Mouse (Mus musculus) left cerebral cortex, postnatal 10 days (tissue): ENCODE data around the gene Ehmt1. TPM values are rescaled to one million over a fixed set of nuclear protein-coding genes. Genes with fewer than 3 reads are reported as not detected.

ENCODE experiments used
- DNase-seq, 2 experiments: peaks; one replicate each; pipeline ENCODE4 v3.0.0; 2021 to 2022; ENCODE audit warnings: low spot score in 2 of 2, mixed read lengths in 1 of 2; ENCODE audit errors: extremely low spot score in 1 of 2
- intact Hi-C: fragments of 180-260 bp; cut with DNase I; formaldehyde crosslinking; loops from one replicate; pipeline ENCODE4 v1.15.1; 2025
- total RNA-seq, 2 experiments: library from RNA; stranded (reverse); gene quantifications; 2 replicates each; pipeline ENCODE4 v1.2.3; 2021

Gene Ehmt1
- total RNA-seq, 2 experiments from 2014 or later, result 59.4 to 76.6 TPM

- intact Hi-C loops, result no loop called here
- no peak for DNase-seq
Measured at GRCm38 (mm10) chr2:24845256-24845655, 74.2 kb downstream of the Ehmt1 start.

- intact Hi-C loops, result no loop called here
- peak in 1 of 2 experiments; percentile 25 for DNase-seq
Measured at GRCm38 (mm10) chr2:24830614-24831013, 88.8 kb downstream of the Ehmt1 start.

GRCm38 (mm10) chr2:24809746-24810145 lies 109.7 kb downstream of the Ehmt1 start:
- intact Hi-C loops, result no loop called here

GRCm38 (mm10) chr2:24807691-24808090 lies 111.7 kb downstream of the Ehmt1 start:
- intact Hi-C loops, result no loop called here
- DNase-seq, result no peak

More at GRCm38 (mm10) chr2:24809746-24810145, 109.7 kb downstream of the Ehmt1 start:
- no peak for DNase-seq

GRCm38 (mm10) chr2:24807036-24807435 lies 112.4 kb downstream of the Ehmt1 start:
- intact Hi-C loops, result no loop called here
- peak in 1 of 2 experiments; percentile 20 for DNase-seq

DNA sequence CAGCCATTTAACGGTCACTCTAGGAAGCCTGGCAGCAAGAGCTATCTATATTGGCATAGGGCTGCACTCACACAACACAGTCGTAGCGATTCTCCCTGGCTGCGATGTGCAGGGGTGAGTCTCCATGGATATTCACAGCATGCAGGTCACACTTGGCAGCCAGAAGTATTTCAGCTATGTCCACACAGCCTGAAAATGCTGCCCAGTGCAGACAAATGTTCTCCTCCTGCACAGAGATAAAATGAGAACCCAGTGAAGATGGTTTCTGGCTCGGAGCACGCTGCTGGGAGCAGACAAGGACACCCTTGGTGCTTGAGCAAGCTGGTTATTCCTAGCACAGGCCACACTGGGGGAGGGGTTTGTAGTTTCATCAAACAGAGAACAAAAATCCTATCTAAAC lies 113.3 kb downstream of the Ehmt1 start:
- peak; percentile 41 to 50 for DNase-seq
- intact Hi-C loops, result no loop called here

DNA sequence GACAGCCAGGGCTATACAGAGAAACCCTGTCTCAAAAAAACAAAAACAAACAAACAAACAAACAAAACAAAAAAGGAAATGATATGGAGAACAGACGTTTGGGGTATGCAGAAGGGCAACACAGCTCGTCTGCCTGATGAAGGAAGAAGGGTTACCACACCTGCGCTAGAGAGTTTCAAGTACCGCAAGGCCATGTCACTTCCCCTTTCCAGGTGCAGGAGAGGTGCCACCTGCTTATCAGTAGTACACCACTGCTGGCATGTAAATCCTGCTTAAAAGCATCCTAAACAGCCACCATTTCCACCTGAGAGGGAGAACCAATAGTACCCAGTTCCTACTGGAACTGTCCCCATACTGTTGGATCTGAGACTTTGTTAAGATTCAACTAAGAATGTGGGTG lies 113.8 kb downstream of the Ehmt1 start:
- DNase-seq, result no peak
- intact Hi-C loops, result no loop called here

DNA sequence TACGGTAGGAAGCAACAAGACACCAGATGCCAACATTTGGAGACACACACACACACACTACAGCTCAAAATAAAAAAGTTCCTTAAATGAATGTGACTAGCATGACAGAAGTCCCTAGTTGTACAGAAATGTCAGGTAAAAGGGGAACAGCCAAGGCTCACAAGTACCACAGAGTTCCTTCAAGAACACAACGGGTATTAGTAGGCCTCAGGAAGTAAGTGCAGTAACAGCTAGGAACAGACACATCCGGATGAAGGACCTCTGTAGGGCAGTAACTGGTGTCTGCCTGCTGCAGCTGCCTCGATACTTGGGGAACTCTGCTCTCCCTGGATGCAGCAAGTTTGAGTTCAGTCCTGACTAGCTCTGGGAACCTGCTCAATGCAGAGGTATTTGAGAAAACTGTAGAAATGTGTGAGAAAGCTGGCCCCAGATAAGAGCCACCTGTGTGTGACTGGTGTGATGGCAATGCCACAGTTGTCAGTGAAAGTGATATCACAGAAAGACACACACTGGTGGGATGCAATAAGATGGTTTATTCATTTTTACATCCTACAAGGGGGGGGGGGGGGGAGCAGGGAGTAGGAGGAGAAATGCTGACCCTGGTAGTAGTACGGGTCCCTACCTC lies 122.5 kb downstream of the Ehmt1 start:
- intact Hi-C loops, result no loop called here
- DNase-seq, result no peak

DNA sequence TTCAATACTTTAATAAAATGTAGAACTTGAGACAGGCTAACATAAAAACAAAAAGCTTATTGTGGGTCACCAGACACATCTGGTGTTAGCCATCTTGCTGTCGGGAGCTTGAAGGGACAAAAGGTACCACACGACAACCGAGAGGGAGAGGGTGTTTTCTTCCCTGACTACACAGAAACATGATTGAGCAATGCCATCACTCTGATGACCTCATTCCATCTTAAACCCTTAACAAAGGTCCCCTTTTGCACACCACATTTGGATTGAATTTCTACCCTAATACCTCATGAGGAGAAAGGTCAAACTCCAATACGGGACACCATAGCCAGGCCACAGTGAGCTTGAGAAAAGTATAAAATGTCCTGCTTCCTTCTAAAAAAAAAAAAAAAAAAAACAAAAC lies 132.2 kb downstream of the Ehmt1 start:
- intact Hi-C loops, result no loop called here
- no peak for DNase-seq

DNA sequence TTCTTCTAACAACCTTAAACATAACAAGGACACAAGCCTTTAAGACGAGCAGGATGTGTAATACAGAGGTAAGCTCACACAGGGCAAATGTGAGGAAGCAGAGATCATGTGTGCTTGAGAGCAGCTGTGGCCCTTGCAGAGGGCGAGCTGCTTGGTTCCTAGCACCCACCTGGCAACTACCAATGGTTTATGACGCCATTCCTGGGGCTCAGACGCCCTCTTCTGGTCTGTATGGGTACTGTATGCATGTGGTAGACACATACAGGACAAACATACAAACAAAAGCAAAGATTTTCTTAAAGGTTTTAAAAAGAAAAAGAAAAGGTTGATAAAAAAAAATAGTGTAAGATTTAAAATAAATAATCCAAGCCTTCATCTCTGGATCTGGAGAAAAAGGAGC lies 138.2 kb downstream of the Ehmt1 start:
- intact Hi-C loops, result no loop called here

DNA sequence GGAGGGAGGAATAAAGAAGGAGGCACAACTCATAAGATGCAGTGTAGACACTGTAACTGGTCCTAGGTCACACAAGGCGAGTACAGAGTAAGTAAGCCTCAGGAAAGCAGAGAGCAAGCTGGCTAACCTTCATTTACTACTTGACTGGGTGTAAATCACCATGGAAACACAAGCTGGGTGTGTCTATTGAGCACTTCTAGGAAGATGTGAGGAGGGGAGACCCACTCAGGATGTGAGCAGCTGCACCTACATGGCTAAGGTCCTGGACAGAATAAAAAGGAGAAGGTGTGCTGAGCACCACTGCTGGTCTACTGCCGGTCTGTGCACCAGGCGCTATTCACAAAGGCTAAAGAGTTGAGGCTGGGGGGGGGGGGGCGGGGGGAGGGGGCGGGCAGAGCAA lies 142.6 kb downstream of the Ehmt1 start:
- DNase-seq, result no peak
- intact Hi-C loops, result no loop called here

More for the DNA sequence above, 138.2 kb downstream of the Ehmt1 start:
- no peak for DNase-seq

GRCm38 (mm10) chr2:24775951-24776587 lies 143.3 kb downstream of the Ehmt1 start:
- intact Hi-C loops, result no loop called here
- no peak for DNase-seq

- no peak for DNase-seq
- intact Hi-C loops, result no loop called here
Measured at GRCm38 (mm10) chr2:24774832-24775231, 144.6 kb downstream of the Ehmt1 start.

GRCm38 (mm10) chr2:24770861-24771260 lies 148.6 kb downstream of the Ehmt1 start:
- no peak for DNase-seq
- intact Hi-C loops, result no loop called here

DNA sequence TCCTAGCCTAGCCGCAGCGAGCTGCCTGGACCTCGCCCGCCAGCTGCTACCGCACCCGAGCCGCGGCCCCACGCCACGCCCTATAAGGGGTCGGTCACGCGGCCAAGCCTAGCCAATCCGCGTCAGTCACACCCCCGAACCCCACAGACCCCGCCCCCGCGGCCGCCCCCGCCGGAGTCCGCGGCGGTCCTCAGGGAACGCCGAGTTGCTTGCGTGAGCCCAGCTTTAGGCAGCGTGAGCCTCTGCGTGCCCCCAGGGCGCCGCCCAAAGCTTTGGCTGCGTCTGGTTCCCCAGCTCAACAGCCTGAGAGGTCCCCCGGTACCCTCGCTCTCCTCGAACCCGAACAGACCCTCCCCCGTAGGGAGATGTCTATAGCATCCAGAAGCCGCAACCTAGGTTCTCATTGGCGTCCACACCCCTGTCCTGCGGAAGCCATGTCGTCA lies 156.3 kb downstream of the Ehmt1 start, which contains the start of gene Cacna1b:
TSS of gene Cacna1b (minus strand) at position 38 of the 443 bp plus-strand sequence.
- DNase-seq, result peak; percentile 88 to 93
- intact Hi-C loops, result no loop called here

DNA sequence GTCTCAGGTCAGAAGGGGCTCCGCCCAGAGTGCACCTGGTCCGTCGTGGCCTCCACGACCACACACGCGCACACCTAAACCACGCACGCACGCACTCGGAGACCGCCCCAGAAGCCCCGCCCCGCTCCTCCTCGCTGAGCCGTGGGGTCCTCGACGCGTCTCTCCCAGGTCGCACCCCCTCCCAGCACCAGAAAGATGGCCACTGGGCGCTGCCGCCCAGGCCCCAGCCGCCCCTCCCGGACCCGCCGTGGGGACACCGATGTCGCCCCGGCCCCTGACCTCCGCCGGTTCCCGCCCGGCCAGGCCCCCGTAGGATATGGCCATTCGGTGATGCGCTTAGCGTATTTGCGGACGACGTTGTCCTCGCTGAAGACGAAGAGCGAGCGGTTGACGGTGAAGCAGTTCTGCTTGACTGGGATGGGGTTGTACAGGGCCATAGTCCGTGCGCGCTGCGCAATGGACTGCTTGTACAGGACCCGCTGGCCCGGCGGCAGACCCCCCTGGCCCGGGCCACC lies 156.9 kb downstream of the Ehmt1 start:
- DNase-seq, result peak in 1 of 2 experiments; percentile 79
- intact Hi-C loops, result no loop called here

GRCm38 (mm10) chr2:24761923-24762445 lies 157.4 kb downstream of the Ehmt1 start:
- intact Hi-C loops, result no loop called here
- peak; percentile 47 to 84 for DNase-seq

DNA sequence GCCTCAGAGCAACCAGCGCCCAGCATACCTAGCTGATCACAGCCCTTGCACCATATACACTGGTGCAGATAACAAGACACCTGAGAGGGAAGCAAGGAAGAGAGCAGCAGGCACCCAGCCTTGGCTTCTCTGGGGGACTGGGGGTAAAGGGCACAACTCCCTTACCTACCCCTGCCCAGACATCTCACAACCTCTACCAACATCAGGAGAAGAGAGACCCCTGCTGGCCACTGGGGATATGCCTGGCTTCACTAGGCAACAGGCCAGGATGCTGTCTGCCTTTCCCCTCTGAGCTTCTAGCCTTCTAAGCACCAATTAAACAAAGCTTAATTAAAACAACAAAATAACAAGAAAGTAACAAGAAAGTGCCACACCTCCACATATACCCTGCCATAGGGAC lies 164.1 kb downstream of the Ehmt1 start:
- DNase-seq, result peak in 1 of 2 experiments; percentile 70
- intact Hi-C loops, result loop anchor here (2.0 kb wide), 1 partner anchor 180 kb away; no protein-coding TSS in a partner anchor

GRCm38 (mm10) chr2:24752599-24752998 lies 166.8 kb downstream of the Ehmt1 start:
- intact Hi-C loops, result no loop called here

GRCm38 (mm10) chr2:24750051-24750450 lies 169.4 kb downstream of the Ehmt1 start:
- intact Hi-C loops, result no loop called here
- no peak for DNase-seq

More at GRCm38 (mm10) chr2:24752599-24752998, 166.8 kb downstream of the Ehmt1 start:
- DNase-seq, result no peak
